Mouse (Mus musculus) bone marrow, adult 2 months (tissue): Measurements from ENCODE around the gene Rab35.

Source experiments
- CTCF ChIP-seq: fragments of 200-500 bp; IDR thresholded peaks from 2 replicates; pipeline ENCODE4 v1.5.1; 2011; ENCODE audit warnings: low read length, control low read depth; ENCODE audit not compliant: control insufficient read depth, insufficient read depth
- POLR2A ChIP-seq: fragments of 200-500 bp; IDR thresholded peaks from 2 replicates; pipeline ENCODE4 v1.6.1; 2011; ENCODE audit warnings: low read depth, mild to moderate bottlenecking, control low read depth, low read length, borderline replicate concordance; ENCODE audit not compliant: control insufficient read depth

DNA sequence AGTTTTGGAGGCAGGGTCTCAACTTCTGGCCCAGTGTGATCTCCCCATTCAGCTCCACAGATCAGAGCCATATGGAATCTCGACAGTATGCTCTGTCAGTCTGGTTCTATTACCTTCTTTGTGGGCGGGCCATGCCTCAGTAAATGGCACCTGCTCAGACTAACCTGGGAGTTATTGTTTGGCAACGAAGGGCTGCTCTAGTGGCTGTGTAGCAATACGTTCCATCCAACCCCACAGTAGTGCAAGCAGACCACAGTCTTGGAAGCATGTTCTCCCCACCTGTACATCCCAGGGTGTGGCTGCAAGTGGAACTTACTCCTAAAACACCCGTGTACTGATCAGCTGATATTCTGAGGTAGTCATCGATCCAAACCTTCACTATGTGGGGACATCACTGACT lies 25.0 kb downstream of the Rab35 start:
- TF ChIP-seq CTCF: no peak
- no peak for TF ChIP-seq POLR2A
